Mouse (Mus musculus) cerebral cortex, adult 2 months (tissue): ENCODE measurements around the gene Bcas3.

Experiments
- WGBS: fragments of 180-500 bp; shearing (Covaris S2); methylation state at CpG from one replicate; pipeline ENCODE4 v1.1.7; 2018; 5-methylcytosine and 5-hydroxymethylcytosine counted together

Gene Bcas3

GRCm38 (mm10) chr11:85751171-85751570 is 398.2 kb downstream of the Bcas3 start:
- 81% methylated on average over 11 of the region's 11 CpGs for WGBS

- 59% methylated on average over 13 of the region's 13 CpGs for WGBS
Measured at GRCm38 (mm10) chr11:85754631-85755502, 401.9 kb downstream of the Bcas3 start.

- 55% methylated on average over 2 of the region's 2 CpGs for WGBS
Measured at GRCm38 (mm10) chr11:85755503-85756044, 402.6 kb downstream of the Bcas3 start.

GRCm38 (mm10) chr11:85758891-85759290 is 405.9 kb downstream of the Bcas3 start:
- WGBS = 78% methylated on average over 9 of the region's 9 CpGs

- 61% methylated on average over 14 of the region's 14 CpGs for WGBS
Measured at GRCm38 (mm10) chr11:85759634-85760439, 406.9 kb downstream of the Bcas3 start.

- 33% methylated on average over 6 of the region's 6 CpGs for WGBS
Measured at GRCm38 (mm10) chr11:85760486-85761141, 407.6 kb downstream of the Bcas3 start.

GRCm38 (mm10) chr11:85761170-85761569 is 408.2 kb downstream of the Bcas3 start:
- WGBS = 83% methylated on average over 3 of the region's 3 CpGs

GRCm38 (mm10) chr11:85763655-85764054 is 410.7 kb downstream of the Bcas3 start:
- 91% methylated on average over 3 of the region's 3 CpGs for WGBS

GRCm38 (mm10) chr11:85766106-85766723 is 413.2 kb downstream of the Bcas3 start:
- 54% methylated on average over 7 of the region's 7 CpGs for WGBS

- 47% methylated on average over 6 of the region's 6 CpGs for WGBS
Measured at GRCm38 (mm10) chr11:85766811-85767210, 413.8 kb downstream of the Bcas3 start.

GRCm38 (mm10) chr11:85769740-85770139 is 416.8 kb downstream of the Bcas3 start:
- WGBS = 91% methylated on average over 2 of the region's 2 CpGs

GRCm38 (mm10) chr11:85773391-85773790 is 420.4 kb downstream of the Bcas3 start:
- 85% methylated on average over 4 of the region's 4 CpGs for WGBS

- 87% methylated on average over 6 of the region's 6 CpGs for WGBS
Measured at GRCm38 (mm10) chr11:85774707-85775106, 421.7 kb downstream of the Bcas3 start.

- 71% methylated on average over 7 of the region's 7 CpGs for WGBS
Measured at GRCm38 (mm10) chr11:85775492-85775891, 422.5 kb downstream of the Bcas3 start.

- 85% methylated on average over 7 of the region's 7 CpGs for WGBS
Measured at GRCm38 (mm10) chr11:85776861-85777360, 423.9 kb downstream of the Bcas3 start.

GRCm38 (mm10) chr11:85777950-85778349 is 425.0 kb downstream of the Bcas3 start:
- 92% methylated on average over 2 of the region's 2 CpGs for whole genome bisulfite sequencing

- 63% methylated on average over 4 of the region's 4 CpGs for WGBS
Measured at GRCm38 (mm10) chr11:85780303-85780702, 427.3 kb downstream of the Bcas3 start.

- WGBS = 80% methylated on average over 3 of the region's 3 CpGs
Measured at GRCm38 (mm10) chr11:85786113-85786718, 433.2 kb downstream of the Bcas3 start.

GRCm38 (mm10) chr11:85789750-85790149 is 436.8 kb downstream of the Bcas3 start:
- WGBS = 94% methylated on average over 7 of the region's 7 CpGs

- 88% methylated on average over 2 of the region's 2 CpGs for WGBS
Measured at GRCm38 (mm10) chr11:85790267-85790666, 437.3 kb downstream of the Bcas3 start.

GRCm38 (mm10) chr11:85791212-85791611 is 438.2 kb downstream of the Bcas3 start:
- WGBS = 97% methylated on average over 1 of the region's 1 CpGs
